8 mouse cellular contexts compared by ENCODE assay signal in the genomic region with DNA sequence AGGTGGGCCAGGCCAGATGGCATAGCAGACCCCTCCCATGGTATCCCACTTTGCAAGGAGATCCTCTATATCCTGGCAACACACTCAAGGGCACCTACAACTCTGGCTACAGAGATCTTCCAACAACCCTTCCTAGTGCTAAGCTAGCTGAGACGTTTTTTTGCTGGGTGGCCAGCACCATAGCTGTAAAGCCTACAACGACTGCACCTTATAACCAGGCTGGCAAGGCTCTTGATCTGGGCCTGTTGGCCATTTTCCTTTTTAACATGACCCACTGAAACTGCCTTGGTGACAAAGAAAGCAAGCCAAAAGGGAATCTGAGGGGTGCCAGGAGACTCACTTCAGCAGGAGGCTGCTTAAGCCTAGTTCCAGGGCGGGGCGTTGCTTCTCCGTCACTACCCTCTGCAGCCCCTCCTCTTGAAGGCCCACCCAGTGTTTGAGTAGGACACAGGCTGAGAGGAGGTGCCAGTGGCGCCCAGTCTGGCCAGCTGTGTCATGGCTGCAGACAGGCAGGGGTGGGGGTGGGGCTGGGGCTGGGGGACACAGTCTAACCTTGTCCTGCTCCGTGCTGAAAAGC. TPM values are rescaled to one million over a fixed set of nuclear protein-coding genes. Genes with fewer than 3 reads are reported as not detected.
DNase-seq lines count a peak whose midpoint lies in the region; ATAC-seq and TF ChIP-seq lines count a peak whose summit lies in the region.

No protein-coding gene starts in this region.

- 26% methylated on average over 7 of the region's 7 CpGs for WGBS in spleen, adult 2 months
- 21% methylated on average over 7 of the region's 7 CpGs for WGBS in hindbrain, postnatal 0 days
- 29% methylated on average over 7 of the region's 7 CpGs for WGBS in stomach, embryonic 14.5 days

- 0 out of 2 replicates have a peak overlapping the region, but pooled peaks have one; percentile 5 for H3K4me2 ChIP-seq in hindbrain, postnatal 0 days (ENCODE audit: low read depth, low read length)
- H3K4me2 ChIP-seq in stomach, embryonic 14.5 days (replicated peaks; ENCODE audit: low read depth, low read length), result no peak overlapping the region

- TF ChIP-seq POLR2A in spleen, adult 2 months (IDR thresholded peaks at IDR 0.05; ENCODE audit: low read depth, low read length), result no peak

- H3K9me3 ChIP-seq in hindbrain, postnatal 0 days (ENCODE audit: low read length), result no peaks in the 10 kb centered on the region
- H3K9me3 ChIP-seq in stomach, embryonic 14.5 days (ENCODE audit: control insufficient read depth, low read depth, low read length), result no peaks in the 10 kb centered on the region

- H3K4me1 ChIP-seq in spleen, adult 2 months (ENCODE audit: control insufficient read depth, insufficient read depth, insufficient read length), result peaks cover 59% of the 10 kb centered on the region; the same call in 1 of the 2 replicates
- H3K4me1 ChIP-seq in hindbrain, postnatal 0 days (ENCODE audit: insufficient read depth, low read length), result peaks cover 42% of the 10 kb centered on the region
- H3K4me1 ChIP-seq in stomach, embryonic 14.5 days (ENCODE audit: control insufficient read depth, insufficient read depth, low read length), result peaks cover 49% of the 10 kb centered on the region

- no peak for TF ChIP-seq CTCF in spleen, adult 2 months (IDR thresholded peaks at IDR 0.05; ENCODE audit: extremely low read depth, insufficient read depth, insufficient read length, insufficient replicate concordance)
- TF ChIP-seq CTCF in hindbrain, postnatal 0 days (IDR thresholded peaks at IDR 0.05; ENCODE audit: low read depth), result no peak

- H3K27me3 ChIP-seq in spleen, adult 2 months (ENCODE audit: control insufficient read depth, insufficient read depth, low read length), result no peaks in the 10 kb centered on the region
- H3K27me3 ChIP-seq in hindbrain, postnatal 0 days (ENCODE audit: insufficient read depth, low read length), result no peaks in the 10 kb centered on the region
- no peaks in the 10 kb centered on the region for H3K27me3 ChIP-seq in stomach, embryonic 14.5 days (ENCODE audit: control insufficient read depth, insufficient read depth, low read length)

- no peaks in the 10 kb centered on the region for H3K36me3 ChIP-seq in spleen, adult 2 months (ENCODE audit: control insufficient read depth, insufficient read depth, low read length)
- H3K36me3 ChIP-seq in hindbrain, postnatal 0 days (ENCODE audit: insufficient read depth, low read length), result no peaks in the 10 kb centered on the region
- no peaks in the 10 kb centered on the region for H3K36me3 ChIP-seq in stomach, embryonic 14.5 days (ENCODE audit: control insufficient read depth, insufficient read depth, low read length)

- H3K27ac ChIP-seq in spleen, adult 2 months (ENCODE audit: insufficient read depth, low read length), result peak overlapping the region; percentile 91
- peak overlapping the region; percentile 70 for H3K27ac ChIP-seq in hindbrain, postnatal 0 days
- peak overlapping the region; percentile 48; the same call in 1 of the 2 replicates for H3K27ac ChIP-seq in stomach, embryonic 14.5 days (ENCODE audit: low read length)

- no peak overlapping the region for H3K4me3 ChIP-seq in spleen, adult 2 months (ENCODE audit: extremely low read depth, insufficient read depth, insufficient read length)
- H3K4me3 ChIP-seq in hindbrain, postnatal 0 days (ENCODE audit: low read length), result no peak overlapping the region
- no peak overlapping the region for H3K4me3 ChIP-seq in stomach, embryonic 14.5 days (ENCODE audit: low read depth, low read length)

- DNase-seq in spleen, adult 2 months (ENCODE audit: low read depth in 1 of 2, low spot score in 2 of 2), result no peak
- no peak for DNase-seq in spleen, postnatal 4 days (ENCODE audit: low spot score in 2 of 2)
- peak; percentile 42 for DNase-seq in gastrocnemius, postnatal 10 days
- DNase-seq in hindbrain, postnatal 0 days (ENCODE audit: low spot score), result peak; percentile 56
- peak; percentile 81 for DNase-seq in lung, postnatal 25 days (ENCODE audit: low spot score)
- no peak for DNase-seq in adrenal gland, adult 2 months
- DNase-seq in ovary, postnatal 10 days (ENCODE audit: low spot score), result no peak

- no peak overlapping the region for H3K9ac ChIP-seq in hindbrain, postnatal 0 days (replicated peaks; ENCODE audit: low read length)
- no peak overlapping the region for H3K9ac ChIP-seq in stomach, embryonic 14.5 days (replicated peaks; ENCODE audit: low read depth, low read length)

- ATAC-seq in hindbrain, postnatal 0 days, result peak; percentile 28; the same call in 1 of the 2 replicates
- peak; percentile 57 for ATAC-seq in stomach, embryonic 14.5 days (ENCODE audit: insufficient number of reproducible peaks, insufficient read depth, low FRiP score, low read depth)

RNA-seq across cellular contexts. Expression of a gene that starts 4.3 kb away (rescaled TPM):
- not detected in 2 replicates for polyA plus RNA-seq in spleen, adult 2 months (2012; rRNA removed)
- total RNA-seq in gastrocnemius, postnatal 10 days (2021), result not detected
- not detected in 2 replicates for total RNA-seq in hindbrain, postnatal 0 days (2014; rRNA removed)
- polyA plus RNA-seq in hindbrain, postnatal 0 days (2015; fragmentation: Nextera tagmentation; extraction: Ambion mirVana), result not detected in 2 replicates
- 0.25 and 0.34 TPM in 2 replicates for polyA plus RNA-seq in stomach, embryonic 14.5 days (2014; fragmentation: Nextera tagmentation; extraction: Ambion mirVana)
- not detected for total RNA-seq in adrenal gland, adult 2 months (2021)
- polyA plus RNA-seq in adrenal gland, adult 2 months (2012; rRNA removed), result not detected in 2 replicates

RNA-seq across cellular contexts. Expression of a gene that starts 26.4 kb away (rescaled TPM):
- polyA plus RNA-seq in spleen, adult 2 months (2012; rRNA removed), result 72.0 and 89.0 TPM in 2 replicates
- total RNA-seq in gastrocnemius, postnatal 10 days (2021), result 10 to 100 TPM; 38.3 to 50.8 TPM
- total RNA-seq in hindbrain, postnatal 0 days (2014; rRNA removed), result 30.7 and 34.0 TPM in 2 replicates
- polyA plus RNA-seq in hindbrain, postnatal 0 days (2015; fragmentation: Nextera tagmentation; extraction: Ambion mirVana), result 26.9 and 28.0 TPM in 2 replicates
- polyA plus RNA-seq in stomach, embryonic 14.5 days (2014; fragmentation: Nextera tagmentation; extraction: Ambion mirVana), result 35.5 and 38.5 TPM in 2 replicates
- 10 to 100 TPM; 67.0 to 77.8 TPM for total RNA-seq in adrenal gland, adult 2 months (2021)
- 69.2 and 87.7 TPM in 2 replicates for polyA plus RNA-seq in adrenal gland, adult 2 months (2012; rRNA removed)

Comparison
In these comparisons a context has a peak if more than half of its experiments do, and no peak if none do; other contexts are left out.
1. DNase-seq: peak in gastrocnemius, postnatal 10 days (single experiment), hindbrain, postnatal 0 days (single experiment) and lung, postnatal 25 days (single experiment); none in spleen, adult 2 months (0 of 2), spleen, postnatal 4 days (0 of 2), adrenal gland, adult 2 months (single experiment) and ovary, postnatal 10 days (single experiment).
2. Peak in every context shown above with its lines, with median percentiles within 50 percentile points of each other: H3K27ac ChIP-seq.